Mouse (Mus musculus) ES-Bruce4 (cell line): ENCODE data around the gene Fam122a. TPM values are rescaled to one million over a fixed set of nuclear protein-coding genes. Genes with fewer than 3 reads are reported as not detected.

ENCODE experiments used
- H3K27ac ChIP-seq: 2 replicates; pipeline ENCODE4 v1.5.1; 2012; ENCODE audit warnings: low read length, inconsistent platforms; ENCODE audit not compliant: insufficient read depth
- H3K27me3 ChIP-seq: 2 replicates; pipeline ENCODE4 v1.6.1; 2012; ENCODE audit warnings: mild to moderate bottlenecking, low read length, inconsistent platforms; ENCODE audit not compliant: control insufficient read depth, poor library complexity, insufficient read depth, severe bottlenecking
- H3K36me3 ChIP-seq: 2 replicates; pipeline ENCODE4 v1.6.1; 2012; ENCODE audit warnings: inconsistent platforms, mild to moderate bottlenecking, low read length, moderate library complexity; ENCODE audit not compliant: control insufficient read depth, poor library complexity, insufficient read depth, severe bottlenecking
- H3K4me1 ChIP-seq: one replicate; pipeline ENCODE4 v1.8.1; 2011; ENCODE audit warnings: low read length; ENCODE audit not compliant: control insufficient read depth, insufficient read depth
- H3K4me3 ChIP-seq: 2 replicates; pipeline ENCODE4 v1.5.1; 2011; ENCODE audit warnings: low read depth, mild to moderate bottlenecking, low read length
- H3K9ac ChIP-seq: 2 replicates; pipeline ENCODE4 v1.6.1; 2012; ENCODE audit warnings: low read depth, mild to moderate bottlenecking, inconsistent platforms; ENCODE audit not compliant: poor library complexity, severe bottlenecking
- H3K9me3 ChIP-seq: replicated peaks from 2 replicates; pipeline ENCODE4 v1.6.1; 2012; ENCODE audit warnings: mild to moderate bottlenecking, low read length, inconsistent platforms; ENCODE audit not compliant: control insufficient read depth, poor library complexity, insufficient read depth, severe bottlenecking
- CTCF ChIP-seq: IDR thresholded peaks from one replicate; pipeline ENCODE4 v1.8.1; 2011; ENCODE audit warnings: low read depth, low read length
- EP300 ChIP-seq: IDR thresholded peaks from 2 replicates; pipeline ENCODE4 v1.6.1; 2011; ENCODE audit warnings: low read depth, low read length; ENCODE audit not compliant: insufficient read depth
- POLR2A ChIP-seq: IDR thresholded peaks from one replicate; pipeline ENCODE4 v1.8.1; 2011; ENCODE audit warnings: low read length; ENCODE audit not compliant: insufficient read depth
- polyA plus RNA-seq: library from polyadenylated mRNA; stranded (reverse); fragments of >200 nt; gene quantifications from 2 replicates; pipeline ENCODE4 v1.2.4, GENCODE M21; 2011; ENCODE audit warnings: low read depth; ENCODE audit not compliant: missing spikeins, insufficient read depth, insufficient read length

Gene Fam122a
- polyA plus RNA-seq, 1 experiment, result 8.6 TPM

DNA sequence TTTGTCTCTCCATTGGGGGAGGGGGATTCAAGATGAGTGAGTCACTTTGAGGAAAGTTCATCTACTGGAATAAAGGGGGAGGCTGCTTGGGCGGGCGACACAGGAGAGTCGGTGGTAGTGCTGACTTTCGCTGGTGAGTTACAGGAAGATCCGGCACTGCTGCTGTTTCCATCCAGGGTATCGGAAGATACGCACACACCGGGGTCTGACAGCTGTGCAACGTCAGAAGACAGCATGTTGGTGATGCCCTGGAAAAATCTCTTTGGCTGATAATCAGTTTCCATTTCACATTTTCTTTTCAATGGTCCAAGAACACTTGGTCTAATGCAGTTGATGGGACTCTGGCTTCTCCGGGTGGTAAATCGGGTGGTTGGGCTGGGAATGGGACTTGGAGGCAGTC, 695 bp downstream of the Fam122a start:
- H3K27me3 ChIP-seq, result no peaks in the 10 kb centered on the region
- TF ChIP-seq CTCF (no peak), EP300 (no peak), POLR2A (no peak)
- H3K9ac ChIP-seq, result peak overlapping the region; percentile 79
- peak overlapping the region; percentile 95 for H3K4me3 ChIP-seq
- H3K36me3 ChIP-seq, result no peaks in the 10 kb centered on the region
- H3K27ac ChIP-seq, result no peak overlapping the region
- H3K9me3 ChIP-seq, result no peaks in the 10 kb centered on the region
- H3K4me1 ChIP-seq, result no peaks in the 10 kb centered on the region

DNA sequence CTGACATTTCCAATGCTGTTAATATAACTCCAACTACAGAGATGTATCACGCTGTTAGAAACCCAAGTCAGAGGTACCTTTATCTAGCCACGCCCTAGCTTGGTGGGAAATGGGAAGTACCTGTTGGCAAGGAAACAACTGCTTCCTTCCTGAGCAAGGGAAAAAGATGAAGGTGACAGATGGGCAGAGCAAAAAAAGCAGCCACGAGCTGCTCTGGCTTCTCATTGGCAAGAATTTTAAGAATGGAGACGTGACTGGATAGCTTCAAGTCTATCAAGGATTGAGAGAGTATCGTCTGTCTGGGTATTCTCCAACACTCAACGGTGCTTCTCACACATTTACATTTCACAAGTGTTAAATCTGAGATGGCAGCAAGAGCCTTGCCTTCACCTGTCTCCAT, 1.9 kb downstream of the Fam122a start:
- no peak overlapping the region for H3K9ac ChIP-seq
- TF ChIP-seq CTCF, result no peak
- no peak for TF ChIP-seq EP300
- no peaks in the 10 kb centered on the region for H3K27me3 ChIP-seq
- H3K4me3 ChIP-seq, result no peak overlapping the region
- H3K9me3 ChIP-seq, result no peaks in the 10 kb centered on the region
- H3K36me3 ChIP-seq, result no peaks in the 10 kb centered on the region
- no peak overlapping the region for H3K27ac ChIP-seq
- H3K4me1 ChIP-seq, result no peaks in the 10 kb centered on the region

DNA sequence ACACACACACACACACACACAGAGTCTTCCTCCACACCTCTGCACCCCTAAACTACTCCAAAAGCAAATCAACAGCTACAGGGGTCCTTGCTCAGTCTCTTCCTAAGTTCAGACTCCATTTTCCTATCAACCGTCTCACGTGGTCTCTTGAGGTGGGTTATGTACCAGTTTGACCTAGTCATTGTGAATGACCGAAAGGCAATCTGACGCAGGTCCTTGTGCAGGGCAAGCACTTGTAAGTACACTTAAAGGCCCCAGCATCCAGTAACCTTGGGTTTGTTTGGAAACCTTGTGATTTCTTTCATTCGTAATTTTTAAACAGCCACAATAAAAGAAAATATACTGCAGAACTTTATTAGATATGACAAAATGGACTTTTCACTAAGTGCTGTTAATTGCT, 4.6 kb downstream of the Fam122a start:
- no peak overlapping the region for H3K4me3 ChIP-seq
- no peaks in the 10 kb centered on the region for H3K9me3 ChIP-seq
- H3K36me3 ChIP-seq, result no peaks in the 10 kb centered on the region
- H3K4me1 ChIP-seq, result no peaks in the 10 kb centered on the region
- TF ChIP-seq EP300 (no peak), CTCF (no peak), POLR2A (no peak)
- no peaks in the 10 kb centered on the region for H3K27me3 ChIP-seq
- H3K9ac ChIP-seq, result no peak overlapping the region
- H3K27ac ChIP-seq, result no peak overlapping the region

DNA sequence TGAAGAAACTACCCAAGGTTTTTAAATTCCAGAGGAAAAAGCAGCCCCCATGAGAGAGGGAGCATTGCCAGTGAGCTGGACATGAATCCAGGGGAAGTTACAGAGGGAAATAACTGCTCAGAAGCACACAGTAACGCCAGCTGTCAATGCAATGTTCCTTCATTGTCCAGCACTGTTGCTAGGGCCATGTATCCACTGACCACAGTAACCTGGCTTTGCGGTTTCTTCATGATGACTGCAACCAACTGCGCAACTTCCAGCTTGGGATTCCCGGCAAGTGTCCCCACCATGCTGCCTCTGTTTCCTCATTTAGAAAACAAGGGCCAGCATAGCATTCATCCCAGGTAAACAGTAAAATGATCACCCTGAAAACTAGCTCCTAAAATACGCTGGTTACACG, 5.6 kb downstream of the Fam122a start:
- Histone ChIP-seq H3K27ac (no peak overlapping the region), H3K36me3 (no peaks in the 10 kb centered on the region), H3K9ac (no peak overlapping the region), H3K9me3 (no peaks in the 10 kb centered on the region), H3K4me3 (no peak overlapping the region), H3K27me3 (no peaks in the 10 kb centered on the region; the same call in 1 of the 2 replicates), H3K4me1 (no peaks in the 10 kb centered on the region)
- TF ChIP-seq POLR2A (no peak), EP300 (no peak), CTCF (no peak)

DNA sequence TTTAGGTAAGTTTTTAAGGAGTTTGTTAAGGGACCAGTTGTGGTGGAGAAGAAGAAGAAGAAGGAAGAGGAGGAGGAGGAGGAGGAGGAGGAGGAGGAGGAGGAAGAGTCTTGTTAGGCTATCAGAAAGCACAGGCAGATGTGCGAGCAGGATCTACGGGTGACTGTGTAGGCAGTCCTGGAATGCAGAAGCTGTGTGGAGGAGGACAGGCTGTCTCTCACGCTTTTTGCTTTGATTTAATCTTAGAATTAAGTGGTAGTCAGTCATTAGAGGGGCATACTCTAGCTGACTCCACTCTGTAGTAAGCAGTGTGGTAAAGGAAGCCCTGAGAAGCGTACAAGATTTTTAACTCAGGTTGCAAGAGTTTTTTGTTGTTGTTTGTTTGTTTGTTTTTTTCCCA, 7.9 kb downstream of the Fam122a start:
- Histone ChIP-seq H3K27me3 (no peaks in the 10 kb centered on the region; the same call in 1 of the 2 replicates), H3K36me3 (no peaks in the 10 kb centered on the region), H3K4me3 (no peak overlapping the region), H3K9me3 (no peaks in the 10 kb centered on the region), H3K4me1 (no peaks in the 10 kb centered on the region), H3K27ac (no peak overlapping the region), H3K9ac (no peak overlapping the region)
- TF ChIP-seq CTCF, result no peak
- no peak for TF ChIP-seq POLR2A
- TF ChIP-seq EP300, result no peak

DNA sequence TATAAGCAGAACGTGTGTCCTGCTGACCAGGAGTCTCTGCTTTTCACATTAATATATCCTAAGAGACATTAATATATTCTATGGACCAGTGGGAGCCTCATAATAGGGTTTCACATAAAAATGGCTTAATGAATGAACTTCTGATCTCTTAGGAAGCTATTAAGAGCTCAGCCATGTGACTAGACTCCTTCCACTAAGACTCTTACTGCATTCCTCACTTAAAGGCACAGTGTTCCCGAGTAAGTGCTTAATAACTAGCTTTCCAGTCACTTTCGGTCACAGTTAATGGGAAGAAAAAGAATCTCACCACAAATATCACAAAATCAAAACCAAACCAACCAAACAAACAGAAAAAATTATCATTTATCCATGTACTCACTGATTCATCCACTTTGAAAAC, 8.5 kb downstream of the Fam122a start:
- H3K27me3 ChIP-seq, result no peaks in the 10 kb centered on the region; the same call in 1 of the 2 replicates
- no peak overlapping the region for H3K9ac ChIP-seq
- H3K4me3 ChIP-seq, result no peak overlapping the region
- H3K9me3 ChIP-seq, result no peaks in the 10 kb centered on the region
- H3K4me1 ChIP-seq, result no peaks in the 10 kb centered on the region
- no peak for TF ChIP-seq POLR2A
- no peak for TF ChIP-seq EP300
- TF ChIP-seq CTCF, result no peak
- no peaks in the 10 kb centered on the region for H3K36me3 ChIP-seq
- H3K27ac ChIP-seq, result no peak overlapping the region

DNA sequence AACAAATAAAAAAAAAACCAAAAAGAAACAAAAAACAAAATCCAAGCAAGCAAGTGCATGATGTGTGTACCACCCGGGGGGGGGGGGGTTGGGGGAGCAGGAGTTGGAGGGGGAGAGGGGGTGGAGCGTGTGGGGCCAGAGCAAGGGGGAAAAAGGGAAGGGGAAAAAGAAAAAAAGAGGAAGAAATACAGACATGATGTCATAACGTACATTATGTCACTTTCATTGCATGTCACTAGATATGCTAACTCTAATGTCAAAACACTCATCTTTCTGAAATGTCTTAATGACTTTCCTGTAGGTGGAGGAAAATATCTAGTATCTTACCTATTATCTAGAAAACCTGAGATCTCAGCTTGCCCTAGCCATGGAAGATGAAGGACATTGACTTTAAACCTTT, 14.1 kb downstream of the Fam122a start:
- H3K36me3 ChIP-seq, result no peaks in the 10 kb centered on the region
- no peak for TF ChIP-seq CTCF
- no peak for TF ChIP-seq POLR2A
- no peak for TF ChIP-seq EP300
- H3K9me3 ChIP-seq, result no peaks in the 10 kb centered on the region
- no peak overlapping the region for H3K4me3 ChIP-seq
- H3K9ac ChIP-seq, result no peak overlapping the region
- no peaks in the 10 kb centered on the region for H3K4me1 ChIP-seq
- H3K27ac ChIP-seq, result no peak overlapping the region
- no peaks in the 10 kb centered on the region; the same call in 1 of the 2 replicates for H3K27me3 ChIP-seq
